Mouse (Mus musculus) kidney, adult 8-10 months (tissue): ENCODE results near the gene Pfn1.

ENCODE experiments used
- DNase-seq, 2 experiments: peaks; one replicate each; pipeline ENCODE4 v3.0.0; 2022

Gene Pfn1

DNA sequence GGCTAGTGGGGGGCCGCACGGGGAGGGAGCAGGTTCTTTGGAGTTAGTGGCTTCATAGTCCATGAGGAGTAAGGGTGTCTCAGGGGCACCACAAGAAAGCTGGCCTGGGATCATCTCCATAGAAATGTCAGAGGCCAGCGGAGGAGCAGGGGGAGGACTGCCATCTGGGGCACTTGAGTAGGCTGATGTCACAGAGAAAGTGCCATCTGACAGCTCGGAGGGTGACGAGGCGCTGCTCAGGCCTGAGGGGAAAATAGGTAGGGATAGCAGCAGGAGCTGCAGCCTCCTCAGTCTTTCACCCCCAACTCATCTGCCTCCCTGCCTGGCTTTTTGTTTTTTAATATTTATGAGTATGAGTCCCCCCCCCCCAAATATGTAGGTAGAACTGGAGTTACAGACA is 19.6 kb upstream of the Pfn1 start:
- DNase-seq = no peak

- no peak for DNase-seq
These were observed 17.0 kb upstream of the Pfn1 start for GRCm38 (mm10) chr11:70671333-70672047.

DNA sequence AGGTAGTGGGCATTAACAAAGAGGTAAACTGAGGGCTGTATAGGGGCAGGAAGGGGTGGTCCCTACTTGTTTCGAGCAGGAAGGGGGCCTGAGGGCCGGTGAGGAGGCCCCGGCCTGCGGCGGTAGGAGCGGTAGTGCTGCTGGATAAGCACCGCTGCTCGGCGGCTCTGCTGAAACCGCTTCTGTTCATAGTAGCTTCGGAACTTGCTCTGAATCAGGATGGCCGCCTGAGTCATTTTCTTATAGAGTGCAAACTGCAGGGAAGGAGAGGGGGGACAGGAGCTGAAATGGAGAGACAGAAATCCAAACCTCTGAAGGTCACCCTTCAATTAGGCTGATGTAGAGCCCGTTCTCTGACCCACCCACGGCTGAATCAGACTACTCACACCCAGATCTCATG is 16.0 kb upstream of the Pfn1 start:
- DNase-seq = no peak

GRCm38 (mm10) chr11:70669582-70670345 is 15.3 kb upstream of the Pfn1 start:
- DNase-seq = peak; percentile 65 to 77

GRCm38 (mm10) chr11:70668771-70669505 is 14.5 kb upstream of the Pfn1 start, which contains the start of gene Spag7:
Spag7 (minus strand) TSS chr11:70669416.
- peak; percentile 99 to 100 for DNase-seq

DNA sequence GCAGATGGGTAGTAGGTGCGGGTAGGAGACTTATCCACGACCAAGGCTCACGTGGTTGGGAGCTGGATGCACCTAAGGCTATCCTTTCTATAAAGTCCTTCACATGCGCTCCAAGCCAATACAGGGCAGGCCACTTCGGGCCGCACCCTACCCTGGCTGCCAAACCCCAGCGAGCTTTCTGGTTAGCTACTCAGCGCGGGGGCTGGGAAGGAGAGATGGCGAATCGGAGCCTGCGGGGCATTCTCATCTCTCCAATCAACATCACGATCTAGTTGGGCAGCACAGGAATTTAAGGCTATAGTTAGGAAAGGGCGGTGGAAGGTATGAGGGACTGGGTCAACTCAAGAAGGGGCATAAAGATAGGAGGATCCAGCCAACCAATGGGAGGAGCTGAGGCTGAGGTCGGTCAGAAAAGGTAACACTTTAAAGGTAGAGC is 13.9 kb upstream of the Pfn1 start:
- DNase-seq = no peak

- no peak for DNase-seq
These were observed 13.1 kb upstream of the Pfn1 start for GRCm38 (mm10) chr11:70667271-70668150.

GRCm38 (mm10) chr11:70666687-70667086 is 12.2 kb upstream of the Pfn1 start:
- DNase-seq = no peak

- no peak for DNase-seq
These were observed 10.3 kb upstream of the Pfn1 start for GRCm38 (mm10) chr11:70664741-70665140.

DNA sequence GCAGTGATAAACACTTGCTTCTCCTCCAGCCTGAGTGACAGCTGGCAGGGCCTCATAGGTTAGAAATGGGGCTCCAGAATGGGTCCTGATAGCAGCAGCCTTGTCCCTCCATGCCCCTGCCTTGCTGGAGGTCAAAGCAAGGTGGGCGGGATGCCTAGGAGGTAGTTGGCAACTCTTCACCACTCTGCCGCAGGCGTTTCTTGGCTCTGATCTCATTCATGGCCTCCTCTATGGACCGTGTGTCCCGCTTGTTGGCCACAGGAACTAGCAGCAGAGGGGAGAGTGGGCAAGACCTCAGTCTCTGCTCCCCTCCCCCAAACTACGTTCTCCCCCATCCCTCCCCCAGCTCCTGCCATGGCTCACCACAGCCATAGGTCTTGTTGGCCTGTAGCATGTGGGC is 9.5 kb upstream of the Pfn1 start:
- DNase-seq = no peak

DNA sequence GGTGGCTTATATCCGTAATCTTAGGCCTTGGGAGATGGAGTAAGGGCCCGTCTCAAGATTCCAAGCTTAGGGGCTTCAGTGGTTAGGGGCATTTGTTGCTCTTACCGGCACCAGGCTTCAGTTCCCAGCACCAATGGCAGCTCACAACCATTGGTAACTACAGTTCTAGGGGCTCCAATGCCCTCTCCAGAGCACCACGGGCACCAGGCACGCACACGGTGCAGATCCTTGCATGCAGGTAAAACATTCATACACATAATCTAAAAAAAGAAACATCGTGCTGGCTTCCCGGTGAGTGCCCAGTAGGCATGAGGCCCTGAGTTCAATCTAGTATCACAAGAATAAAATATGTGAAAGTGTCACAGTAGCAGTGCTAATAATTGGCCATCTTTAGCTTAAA is 8.7 kb upstream of the Pfn1 start:
- DNase-seq = no peak

GRCm38 (mm10) chr11:70660571-70660970 is 6.1 kb upstream of the Pfn1 start:
- no peak for DNase-seq

GRCm38 (mm10) chr11:70658942-70659341 is 4.5 kb upstream of the Pfn1 start:
- no peak for DNase-seq

DNA sequence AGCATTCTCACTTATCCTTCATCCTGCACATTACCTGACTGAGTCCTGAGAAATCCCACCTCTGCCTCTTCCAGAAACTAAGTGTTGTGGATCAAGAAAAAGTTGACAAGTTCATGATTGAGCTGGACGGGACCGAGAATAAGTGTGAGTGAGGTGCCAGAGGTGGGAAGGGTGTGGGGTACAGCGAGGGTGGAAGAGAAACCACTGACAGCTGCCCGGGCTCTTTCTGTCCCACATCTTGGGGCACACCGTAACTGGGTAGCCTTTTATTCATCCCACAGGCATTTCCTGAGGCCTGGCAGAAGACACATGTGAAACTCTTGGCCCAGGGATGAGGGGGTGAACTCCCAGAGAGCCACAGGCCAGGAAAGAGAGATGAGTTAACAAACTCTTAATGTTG is 4.1 kb upstream of the Pfn1 start:
- no peak for DNase-seq

- no peak for DNase-seq
These were observed 3.5 kb upstream of the Pfn1 start for GRCm38 (mm10) chr11:70657991-70658390.

DNA sequence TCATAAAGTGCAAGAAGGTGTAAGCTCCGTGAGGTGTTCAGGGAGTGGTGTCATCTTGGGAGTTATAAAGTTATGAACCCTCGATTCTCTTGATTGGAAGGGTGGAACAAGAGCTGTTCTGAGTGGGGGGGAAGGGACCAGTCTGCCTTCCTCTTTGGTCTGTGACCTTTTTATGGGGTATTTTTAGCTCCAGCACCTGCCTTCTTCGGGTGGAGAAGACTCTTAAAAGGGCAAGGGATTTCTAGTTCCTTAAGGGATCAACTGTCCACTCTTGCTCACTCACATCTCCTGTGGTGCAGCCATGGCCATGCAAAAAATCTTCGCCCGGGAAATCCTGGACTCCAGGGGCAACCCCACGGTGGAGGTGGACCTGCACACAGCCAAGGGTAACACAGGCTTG is 3.1 kb upstream of the Pfn1 start:
- DNase-seq = no peak

GRCm38 (mm10) chr11:70656964-70657363 is 2.5 kb upstream of the Pfn1 start, which contains the start of gene Eno3:
Eno3 (plus strand) TSS chr11:70657202.
- DNase-seq = no peak

- peak in 1 of 2 experiments; percentile 55 for DNase-seq
These were observed 2.0 kb upstream of the Pfn1 start for GRCm38 (mm10) chr11:70656456-70656927.

DNA sequence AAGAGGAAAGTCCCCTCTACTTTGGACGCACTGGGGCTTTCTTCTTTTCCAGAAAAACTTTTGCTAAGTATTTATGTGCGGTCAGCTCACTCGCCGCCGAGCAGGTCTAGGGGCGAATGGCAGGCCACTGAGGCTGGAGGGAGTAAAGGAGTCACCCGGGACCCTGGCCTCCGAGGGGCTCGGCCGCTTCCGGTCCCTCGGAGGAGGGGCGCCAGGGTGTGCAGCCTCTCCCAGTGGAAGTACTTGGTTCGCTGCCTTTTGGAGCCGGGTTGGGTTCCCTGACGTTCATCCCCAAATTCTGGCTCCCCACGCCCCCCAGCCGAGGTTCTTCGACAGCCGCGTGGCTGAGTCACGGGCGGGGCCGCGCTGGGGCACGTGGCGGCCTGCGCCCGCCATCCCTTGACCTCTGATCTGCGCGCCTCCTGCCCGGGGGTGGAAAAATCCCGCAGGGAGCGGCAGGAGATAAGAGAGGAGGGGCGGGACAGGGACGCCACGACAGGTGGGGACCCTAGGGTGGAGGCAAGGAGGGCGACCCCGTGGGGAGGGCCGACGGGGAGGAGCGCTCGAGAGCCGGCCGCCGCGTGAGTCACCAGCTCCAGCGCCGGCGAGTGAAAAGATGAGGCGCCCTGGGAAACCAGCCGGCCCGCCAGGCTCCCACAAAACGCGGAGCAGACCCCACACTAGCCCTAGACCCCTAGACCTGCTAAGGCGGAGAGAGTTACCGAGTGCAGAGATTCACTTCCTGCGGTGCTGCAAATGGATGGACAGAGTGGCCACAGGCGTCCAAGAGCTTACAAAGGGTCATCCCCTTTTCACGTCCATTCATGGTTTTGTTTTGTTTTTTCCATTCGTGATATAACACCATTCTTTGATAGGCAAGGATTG is 1.4 kb upstream of the Pfn1 start:
- peak in 1 of 2 experiments; percentile 50 for DNase-seq

GRCm38 (mm10) chr11:70654923-70655570 is 603 bp upstream of the Pfn1 start:
- peak; percentile 72 to 73 for DNase-seq
